Mouse (Mus musculus): ENCODE data around the gene Uvrag. TPM values are rescaled to one million over a fixed set of nuclear protein-coding genes. Genes with fewer than 3 reads are reported as not detected.

Gene Uvrag
- total RNA-seq, 4 experiments from 2014 or later, result 41.6 to 54.7 (median 52.8) TPM

- no peak for DNase-seq (ENCODE audit: low spot score in 2 of 2)
Measured at GRCm38 (mm10) chr7:98937079-98937813, 203.7 kb downstream of the Uvrag start.

- no peak for DNase-seq (ENCODE audit: low spot score in 2 of 2)
Measured at GRCm38 (mm10) chr7:98935757-98936156, 205.2 kb downstream of the Uvrag start.

- no peak for DNase-seq (ENCODE audit: low spot score in 2 of 2)
Measured at GRCm38 (mm10) chr7:98935193-98935592, 205.7 kb downstream of the Uvrag start.

- DNase-seq (ENCODE audit: low spot score in 2 of 2), result no peak
Measured at GRCm38 (mm10) chr7:98928336-98929025, 212.5 kb downstream of the Uvrag start.

GRCm38 (mm10) chr7:98926906-98927528 lies 213.9 kb downstream of the Uvrag start:
- no peak for DNase-seq (ENCODE audit: low spot score in 2 of 2)

- DNase-seq (ENCODE audit: low spot score in 2 of 2), result no peak
Measured at GRCm38 (mm10) chr7:98924380-98924869, 216.5 kb downstream of the Uvrag start.

- no peak for DNase-seq (ENCODE audit: low spot score in 2 of 2)
Measured at GRCm38 (mm10) chr7:98922984-98923383, 218.0 kb downstream of the Uvrag start.

- no peak for DNase-seq (ENCODE audit: low spot score in 2 of 2)
Measured at GRCm38 (mm10) chr7:98917407-98917806, 223.5 kb downstream of the Uvrag start.

GRCm38 (mm10) chr7:98916581-98916980 lies 224.4 kb downstream of the Uvrag start:
- no peak for DNase-seq (ENCODE audit: low spot score in 2 of 2)

GRCm38 (mm10) chr7:98912953-98913360 lies 228.0 kb downstream of the Uvrag start:
- DNase-seq (ENCODE audit: low spot score in 2 of 2), result no peak

GRCm38 (mm10) chr7:98911276-98911675 lies 229.7 kb downstream of the Uvrag start:
- no peak for DNase-seq (ENCODE audit: low spot score in 2 of 2)

- no peak for DNase-seq (ENCODE audit: low spot score in 2 of 2)
Measured at GRCm38 (mm10) chr7:98910712-98911111, 230.2 kb downstream of the Uvrag start.

- DNase-seq (ENCODE audit: low spot score in 2 of 2), result no peak
Measured at GRCm38 (mm10) chr7:98910164-98910563, 230.8 kb downstream of the Uvrag start.

- no peak for DNase-seq (ENCODE audit: low spot score in 2 of 2)
Measured at GRCm38 (mm10) chr7:98907476-98907875, 233.5 kb downstream of the Uvrag start.

GRCm38 (mm10) chr7:98904659-98905362 lies 236.1 kb downstream of the Uvrag start:
- no peak for DNase-seq (ENCODE audit: low spot score in 2 of 2)

GRCm38 (mm10) chr7:98903884-98904283 lies 237.1 kb downstream of the Uvrag start:
- DNase-seq (ENCODE audit: low spot score in 2 of 2), result no peak

- no peak for DNase-seq (ENCODE audit: low spot score in 2 of 2)
Measured at GRCm38 (mm10) chr7:98901120-98901519, 239.8 kb downstream of the Uvrag start.

- DNase-seq (ENCODE audit: low spot score in 2 of 2), result no peak
Measured at GRCm38 (mm10) chr7:98899815-98900214, 241.1 kb downstream of the Uvrag start.

GRCm38 (mm10) chr7:98897323-98897722 lies 243.6 kb downstream of the Uvrag start:
- peak in 1 of 2 experiments; percentile 44 for DNase-seq (ENCODE audit: low spot score in 2 of 2)

- no peak for DNase-seq (ENCODE audit: low spot score in 2 of 2)
Measured at GRCm38 (mm10) chr7:98895501-98896095, 245.3 kb downstream of the Uvrag start.

GRCm38 (mm10) chr7:98894768-98895167 lies 246.2 kb downstream of the Uvrag start:
- DNase-seq (ENCODE audit: low spot score in 2 of 2), result no peak

Measured in layer of hippocampus, adult 8-10 months (tissue).